Mouse (Mus musculus) layer of hippocampus, adult 11-12 months (tissue): ENCODE measurements around the gene Ddx41.
"Not testable (repeated sequence)": the region's sequence is repeated elsewhere in the genome, so short reads cannot be mapped to it uniquely, and the experiment has no call there.

ENCODE experiments used
- DNase-seq: peaks from one replicate; pipeline ENCODE4 v3.0.0; 2022; ENCODE audit warnings: low spot score

The Ddx41 gene

GRCm38 (mm10) chr13:55536194-55537175 lies at the start of gene Ddx41:
Gene Ddx41, minus strand, starts transcription at chr13:55536658.
- peak; percentile 100 for DNase-seq

DNA sequence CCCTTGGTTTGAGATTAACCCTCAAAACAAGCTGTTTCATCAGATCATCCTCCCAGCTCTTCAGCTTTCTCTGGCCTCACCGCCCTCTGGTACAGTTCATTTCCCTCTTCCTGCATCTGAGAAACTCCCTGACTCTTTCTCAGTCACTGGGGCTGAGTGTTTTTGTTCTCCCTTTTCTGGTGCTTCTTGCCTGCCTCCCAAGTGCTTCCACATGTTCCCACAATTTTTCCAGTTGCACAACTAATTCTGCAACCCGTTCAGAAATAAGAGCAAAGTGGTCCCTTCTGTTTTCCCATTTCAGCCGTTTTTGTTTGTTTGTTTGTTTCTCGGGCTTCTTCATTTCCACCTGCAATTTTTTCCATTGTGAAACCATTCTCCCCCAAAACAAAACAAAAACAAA lies 41.6 kb upstream of the Ddx41 start:
- no peak for DNase-seq

GRCm38 (mm10) chr13:55576872-55577271 lies 40.4 kb upstream of the Ddx41 start:
- not testable (repeated sequence) for DNase-seq

- no peak for DNase-seq
These were observed 39.5 kb upstream of the Ddx41 start for GRCm38 (mm10) chr13:55575932-55576331.

GRCm38 (mm10) chr13:55574321-55574720 lies 37.9 kb upstream of the Ddx41 start:
- DNase-seq, result no peak

DNA sequence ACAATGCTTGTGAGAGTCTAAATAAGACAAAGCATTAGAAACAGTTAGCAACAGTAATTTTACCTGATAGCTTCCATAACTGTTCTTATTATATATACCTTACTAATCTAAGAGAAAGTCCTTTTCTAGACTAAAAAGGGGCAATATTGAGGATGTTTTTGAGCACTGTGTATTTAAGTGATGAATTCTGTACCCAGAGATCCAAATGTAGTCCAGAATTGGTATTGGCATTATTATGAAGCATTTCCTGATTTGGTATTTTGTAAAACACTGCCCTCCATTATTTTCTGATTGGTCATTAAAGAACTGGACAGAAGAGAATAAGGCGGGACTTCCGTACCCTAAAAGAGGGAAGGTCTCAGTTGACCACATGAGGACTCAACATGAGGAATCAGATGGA lies 37.0 kb upstream of the Ddx41 start, which contains the start of gene Tmed9:
Gene Tmed9 (plus strand): TSS at position 301 of the 400 bp plus-strand sequence.
- no peak for DNase-seq

DNA sequence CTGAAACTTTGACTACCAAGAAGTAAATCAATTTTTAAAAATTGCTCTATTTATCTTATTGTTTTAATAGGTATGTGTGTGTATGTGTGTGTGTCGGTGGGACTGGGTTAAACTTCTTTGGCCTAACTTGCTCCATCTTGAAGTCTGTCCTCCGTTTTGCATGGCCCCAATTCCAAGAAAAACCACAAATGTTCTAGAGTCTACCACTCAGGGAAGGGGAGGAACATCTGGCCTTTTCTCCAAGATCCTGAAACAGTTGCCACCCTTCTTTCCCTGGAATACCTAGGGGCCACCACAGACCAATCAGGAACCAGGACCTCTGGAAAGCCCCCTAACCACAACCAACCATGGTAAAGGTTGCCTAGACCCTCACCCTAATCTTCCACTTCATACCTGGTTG lies 35.5 kb upstream of the Ddx41 start:
- DNase-seq, result no peak

- peak; percentile 95 for DNase-seq
These were observed 34.7 kb upstream of the Ddx41 start, which contains the start of gene Fam193b for GRCm38 (mm10) chr13:55571027-55571751. Gene Fam193b, minus strand, starts transcription at chr13:55571120.

- DNase-seq, result peak; percentile 21
These were observed 34.0 kb upstream of the Ddx41 start for GRCm38 (mm10) chr13:55570286-55570973.

DNA sequence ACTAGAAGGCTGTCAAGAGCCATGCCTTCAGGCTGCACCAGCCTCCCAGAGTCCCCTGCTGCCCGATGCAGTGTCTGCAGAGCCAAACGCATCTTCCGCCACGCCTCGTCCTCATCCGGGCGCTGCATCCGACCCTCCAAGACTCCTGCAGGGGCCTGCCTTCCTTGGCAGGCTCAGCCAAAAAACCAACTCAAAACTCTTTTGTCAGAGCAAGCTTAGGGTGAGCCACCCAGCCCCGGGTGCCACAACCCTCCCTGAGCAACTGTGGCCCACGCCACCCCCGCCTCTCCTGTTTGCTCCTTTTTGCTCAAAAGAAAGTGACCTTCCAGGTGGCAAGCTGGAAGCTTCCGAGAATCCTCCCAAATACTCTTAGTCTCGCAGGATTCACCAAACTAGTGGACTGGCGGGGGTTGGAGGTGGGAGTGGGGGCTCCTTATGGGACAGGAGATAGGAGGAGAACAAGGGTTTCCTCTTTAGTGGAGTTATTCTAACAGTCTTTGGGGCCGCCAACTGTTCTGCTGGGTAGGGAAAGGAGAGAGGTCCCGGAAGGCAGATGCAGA lies 33.3 kb upstream of the Ddx41 start:
- DNase-seq, result peak; percentile 33

GRCm38 (mm10) chr13:55568524-55568923 lies 32.1 kb upstream of the Ddx41 start:
- not testable (repeated sequence) for DNase-seq

GRCm38 (mm10) chr13:55567949-55568348 lies 31.5 kb upstream of the Ddx41 start:
- no peak for DNase-seq

- DNase-seq, result no peak
These were observed 30.5 kb upstream of the Ddx41 start for GRCm38 (mm10) chr13:55567001-55567400.

DNA sequence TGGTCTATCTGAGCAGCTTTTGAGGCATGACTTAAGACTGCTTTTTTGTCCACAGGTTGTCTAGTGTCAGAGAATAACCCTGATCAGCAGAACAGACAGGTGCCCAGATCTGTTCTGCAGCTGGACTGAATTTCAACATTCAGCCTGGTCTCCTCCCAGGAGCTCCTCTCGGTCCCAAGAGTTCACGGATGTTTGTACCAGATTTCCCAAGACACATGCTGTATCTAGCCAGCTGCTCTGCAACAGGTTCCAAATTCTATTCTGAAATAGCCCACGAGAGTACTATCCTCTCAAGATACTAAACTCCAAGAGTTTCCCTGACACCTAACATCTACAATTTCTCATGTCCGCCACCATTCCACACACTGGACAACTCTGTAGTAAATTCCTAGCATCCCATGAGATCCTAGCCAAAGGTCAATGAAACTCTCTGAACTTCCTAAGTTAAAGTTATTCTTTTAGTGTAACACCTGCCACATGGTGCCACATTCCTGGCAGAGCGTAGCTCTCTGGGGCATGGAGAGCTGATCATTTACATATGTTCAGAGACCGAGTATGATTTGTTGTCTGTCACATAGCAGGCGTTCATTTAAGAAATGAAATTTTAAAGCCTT lies 26.9 kb upstream of the Ddx41 start:
- no peak for DNase-seq

GRCm38 (mm10) chr13:55557499-55557898 lies 21.0 kb upstream of the Ddx41 start:
- no peak for DNase-seq

DNA sequence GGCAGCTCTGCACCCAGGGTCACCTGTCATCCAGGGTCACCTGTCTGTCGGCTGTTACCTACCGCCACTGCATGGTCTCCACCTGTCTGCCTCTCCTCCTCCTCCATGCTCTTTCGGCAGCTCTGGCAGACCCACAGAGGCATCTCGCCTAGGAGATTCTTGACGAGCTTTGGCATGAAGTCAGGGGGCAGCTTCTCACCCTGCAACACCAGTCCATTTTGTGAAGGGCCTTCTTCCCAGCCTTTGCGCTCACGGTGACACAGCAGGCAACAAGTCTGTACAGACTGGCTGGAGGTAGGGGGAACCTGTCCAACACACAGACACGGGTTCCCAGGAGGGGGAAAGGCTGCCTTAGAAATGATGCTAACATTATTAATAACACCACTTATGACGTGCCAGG lies 19.5 kb upstream of the Ddx41 start:
- no peak for DNase-seq

DNA sequence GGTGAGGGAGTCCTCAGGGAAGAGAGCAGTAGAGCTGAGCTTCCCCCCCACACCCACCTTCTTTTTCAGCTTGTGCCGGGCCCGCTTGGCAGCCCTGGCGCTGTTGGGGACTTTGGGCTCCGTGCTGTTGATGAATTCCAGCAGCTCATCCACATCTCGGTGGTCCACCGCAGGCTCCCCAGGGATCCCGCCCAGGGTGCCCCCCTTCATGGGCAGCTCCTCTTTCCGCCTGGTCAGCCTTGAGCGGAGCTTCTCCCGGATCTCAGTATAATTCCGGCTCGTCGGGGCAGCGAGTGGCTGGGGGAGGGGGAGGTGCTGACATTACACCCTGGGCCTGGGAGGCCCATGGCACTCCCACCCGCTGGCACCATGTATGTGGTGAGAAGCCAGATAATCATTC lies 12.6 kb upstream of the Ddx41 start:
- DNase-seq, result no peak

GRCm38 (mm10) chr13:55548426-55548825 lies 12.0 kb upstream of the Ddx41 start:
- no peak for DNase-seq

- DNase-seq, result no peak
These were observed 11.5 kb upstream of the Ddx41 start for GRCm38 (mm10) chr13:55547916-55548315.

GRCm38 (mm10) chr13:55544792-55545191 lies 8.3 kb upstream of the Ddx41 start:
- DNase-seq, result no peak

DNA sequence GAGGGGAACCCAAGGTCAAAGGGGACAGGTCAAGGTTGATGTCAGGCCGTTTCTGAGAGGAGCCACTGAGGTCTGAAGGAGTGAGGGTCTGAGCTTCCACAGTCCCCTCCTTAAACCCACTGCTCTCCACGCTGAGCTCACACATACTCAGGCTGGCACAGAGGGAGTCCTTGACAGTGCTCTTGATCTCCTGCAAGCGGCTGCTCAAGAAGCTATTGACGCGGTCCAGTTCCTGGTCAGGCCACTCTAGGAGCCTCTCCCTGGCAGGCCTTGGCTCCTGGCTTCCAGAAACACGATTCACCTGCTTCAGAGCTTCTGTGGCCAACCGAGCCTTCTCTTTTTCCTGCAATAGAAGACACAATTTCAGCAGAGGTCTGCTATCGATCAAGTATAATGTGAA lies 7.0 kb upstream of the Ddx41 start:
- DNase-seq, result no peak
